Mouse (Mus musculus) bone marrow, adult 2 months (tissue): ENCODE measurements around the gene Rassf1.

Experiments
- CTCF ChIP-seq: fragments of 200-500 bp; IDR thresholded peaks from 2 replicates; pipeline ENCODE4 v1.5.1; 2011; ENCODE audit warnings: low read length, control low read depth; ENCODE audit not compliant: control insufficient read depth, insufficient read depth
- POLR2A ChIP-seq: fragments of 200-500 bp; IDR thresholded peaks from 2 replicates; pipeline ENCODE4 v1.6.1; 2011; ENCODE audit warnings: low read depth, mild to moderate bottlenecking, control low read depth, low read length, borderline replicate concordance; ENCODE audit not compliant: control insufficient read depth

DNA sequence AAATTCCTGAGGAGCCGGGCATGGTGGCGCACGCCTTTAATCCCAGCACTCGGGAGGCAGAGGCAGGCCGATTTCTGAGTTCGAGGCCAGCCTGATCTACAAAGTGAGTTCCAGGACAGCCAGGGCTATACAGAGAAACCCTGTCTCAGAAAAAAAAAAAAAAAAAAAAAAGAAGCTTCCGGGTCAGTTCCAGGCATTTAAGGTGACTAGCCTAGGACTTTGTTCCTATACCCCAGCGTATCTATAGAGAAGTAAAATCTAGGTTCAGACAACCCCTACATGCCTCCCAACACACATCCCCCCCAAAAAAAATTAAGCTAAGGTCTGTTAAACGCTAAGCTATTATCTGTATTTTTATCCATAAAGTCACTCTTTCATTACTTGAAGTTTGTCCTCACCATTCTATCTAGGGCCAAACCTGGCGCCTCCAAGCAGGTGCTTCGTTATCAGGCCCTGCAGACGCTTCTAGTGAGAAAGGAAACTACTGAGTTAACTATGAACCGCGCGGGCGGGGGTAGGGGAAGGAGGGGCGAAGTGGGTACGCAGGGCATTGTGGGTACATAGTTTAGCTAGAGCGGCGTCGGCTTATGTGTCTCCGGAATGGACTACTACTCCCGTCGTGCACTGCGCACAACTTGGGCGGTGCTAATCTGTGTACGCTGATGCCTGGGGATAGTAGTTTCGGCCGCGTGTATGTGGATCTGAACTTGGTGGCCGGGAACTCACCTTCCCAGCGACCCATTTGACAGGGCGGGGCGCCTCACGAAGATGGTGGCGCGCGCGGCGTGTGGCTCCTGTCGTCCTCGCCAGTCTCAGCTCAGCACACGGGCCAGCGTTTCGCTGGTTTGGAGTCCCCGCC is 35.8 kb downstream of the Rassf1 start, which contains the start of gene Ifrd2:
- TF ChIP-seq CTCF (no peak), POLR2A (peak; percentile 93)
